Mouse (Mus musculus) right cerebral cortex, postnatal 36 days (tissue): Measurements from ENCODE around the gene Igfbp3.
"Not testable (repeated sequence)": the region's sequence is repeated elsewhere in the genome, so short reads cannot be mapped to it uniquely, and the experiment has no call there.

Experiments used
- DNase-seq, 2 experiments: peaks; one replicate each; pipeline ENCODE4 v3.0.0; 2022; ENCODE audit warnings: low spot score in 2 of 2, mixed read lengths in 1 of 2

The Igfbp3 gene

DNA sequence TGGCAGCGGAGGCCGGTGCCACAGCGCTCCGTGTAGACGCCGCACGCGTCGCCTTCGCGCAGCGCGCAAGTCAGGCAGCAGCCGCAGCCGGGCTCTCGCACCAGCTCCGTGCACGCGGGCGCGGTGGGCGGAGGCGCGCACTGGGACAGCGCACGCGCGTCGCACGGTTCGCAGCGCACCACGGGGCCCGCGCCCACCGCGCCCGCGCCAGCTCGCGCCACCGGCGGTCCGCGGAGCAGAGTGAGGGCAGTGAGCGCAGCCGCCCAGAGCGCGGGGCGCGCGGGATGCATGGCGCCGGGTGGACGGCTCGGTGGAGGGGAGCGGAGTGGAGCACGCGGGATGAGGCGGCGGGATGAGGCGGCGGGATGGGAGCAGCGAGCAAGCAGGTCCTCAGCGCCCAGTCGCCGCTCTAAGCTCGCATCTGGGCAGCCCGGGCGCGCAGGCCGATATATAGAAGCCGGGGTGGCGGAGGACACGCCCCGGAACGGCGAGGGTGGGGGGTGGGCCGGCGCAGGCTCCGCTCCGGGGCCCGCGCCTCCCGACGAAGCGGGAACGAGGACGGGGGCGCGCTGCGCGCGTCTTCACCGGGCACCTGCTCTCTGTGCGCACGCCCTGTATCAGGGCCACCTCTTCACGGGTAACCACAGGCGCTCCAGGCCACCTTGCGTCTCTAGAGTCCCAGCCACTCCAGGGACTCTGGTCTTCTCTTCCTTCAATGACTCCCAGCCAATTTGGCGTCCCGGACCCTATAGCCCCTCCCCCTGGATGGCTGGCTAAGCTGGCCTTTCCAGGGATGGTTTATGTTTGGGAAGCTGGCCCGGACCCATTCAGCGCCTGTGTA, at the start of gene Igfbp3:
TSS of gene Igfbp3 (minus strand) at position 423 of the 841 bp plus-strand sequence.
- DNase-seq: peak; percentile 76 to 83

DNA sequence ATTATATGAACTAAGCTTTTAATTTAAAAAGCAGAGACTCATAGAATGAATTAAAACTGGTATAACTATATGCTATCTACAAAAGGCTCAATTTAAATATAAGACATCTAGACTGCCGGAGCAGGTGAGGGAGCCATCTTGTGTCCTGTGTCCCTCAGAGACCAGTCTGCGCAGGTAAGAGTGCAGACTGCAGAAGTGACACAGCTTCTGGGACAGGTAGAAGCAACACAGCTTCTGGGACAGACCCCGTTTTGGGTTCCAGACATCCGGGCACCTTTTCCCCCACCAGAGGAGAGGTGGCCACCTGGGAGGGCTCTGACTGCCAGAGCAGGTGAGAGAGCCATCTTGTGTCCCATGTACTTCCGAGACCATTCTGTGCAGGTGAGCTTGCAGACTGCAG, 37.1 kb upstream of the Igfbp3 start:
- no peak for DNase-seq

DNA sequence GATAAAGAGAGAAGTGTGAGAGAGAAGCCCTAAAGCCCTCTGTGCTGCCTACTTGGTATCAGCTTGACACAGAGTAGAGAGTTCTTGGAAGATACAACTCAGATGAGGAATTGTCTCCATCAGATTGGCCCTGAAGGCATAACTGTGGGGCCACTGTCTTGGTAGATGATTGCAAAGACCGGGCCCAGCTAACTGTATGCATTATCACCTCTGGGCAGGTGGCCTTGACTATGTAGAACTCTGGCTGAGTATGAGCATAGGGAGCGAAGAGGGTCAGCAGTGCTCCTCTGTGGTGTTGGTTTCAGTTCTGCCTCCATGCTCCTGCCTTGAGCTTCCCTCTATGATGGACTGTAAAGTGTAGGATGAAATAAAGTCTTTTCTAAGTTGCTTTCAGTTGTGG, 36.7 kb upstream of the Igfbp3 start:
- no peak for DNase-seq

DNA sequence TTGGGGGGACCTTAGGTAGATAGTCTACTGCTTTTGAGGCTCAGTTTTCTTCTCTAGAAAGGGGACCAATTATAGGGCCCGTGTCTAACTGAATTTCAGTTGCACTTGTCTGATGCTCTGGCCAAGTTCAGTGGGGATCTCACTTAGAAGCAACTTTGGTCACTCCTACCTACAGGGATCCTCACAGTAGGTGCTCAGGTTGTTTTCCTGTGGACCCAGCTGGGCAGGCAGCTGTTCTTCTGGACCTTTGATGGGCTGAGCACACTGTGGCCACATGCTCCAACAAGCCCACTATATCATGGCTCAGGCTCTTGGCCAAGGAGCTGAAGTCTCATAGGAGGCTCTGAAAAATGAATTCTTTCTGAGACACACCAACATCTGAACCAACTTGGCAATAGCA, 31.1 kb upstream of the Igfbp3 start:
- DNase-seq: no peak

DNA sequence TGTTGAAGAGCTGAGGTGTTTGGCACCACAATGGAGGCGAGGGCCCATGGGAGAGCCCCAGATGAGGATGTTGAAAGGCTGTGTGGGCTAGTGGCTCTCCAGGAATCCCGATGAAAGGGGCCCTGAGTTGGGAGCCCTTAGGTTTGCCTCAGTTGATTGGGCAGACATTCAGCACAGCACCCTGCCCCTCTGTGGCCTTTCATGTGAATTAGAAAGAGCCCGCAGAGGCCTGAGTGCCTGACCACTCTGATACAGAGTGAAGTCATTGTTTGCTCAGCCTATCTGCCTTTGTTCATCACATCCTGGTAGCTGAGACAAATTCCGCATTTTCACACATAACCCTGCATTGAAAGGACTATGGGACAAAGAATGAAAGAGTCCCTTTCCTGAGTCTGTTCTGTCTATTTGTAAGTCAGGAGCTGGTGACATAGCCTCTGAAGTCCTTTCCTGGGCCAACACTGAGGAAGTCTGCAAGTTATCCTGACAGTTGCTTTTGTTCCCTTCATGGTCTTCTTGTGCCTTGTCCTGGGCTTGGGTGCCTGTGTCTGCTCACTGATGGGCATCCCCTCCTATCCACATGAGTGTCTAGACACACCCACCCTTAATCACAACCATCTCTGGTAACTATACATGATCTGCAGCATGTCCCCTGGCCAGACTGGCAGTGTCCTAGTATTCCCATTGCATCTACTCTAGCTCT, 25.5 kb upstream of the Igfbp3 start:
- DNase-seq: no peak

DNA sequence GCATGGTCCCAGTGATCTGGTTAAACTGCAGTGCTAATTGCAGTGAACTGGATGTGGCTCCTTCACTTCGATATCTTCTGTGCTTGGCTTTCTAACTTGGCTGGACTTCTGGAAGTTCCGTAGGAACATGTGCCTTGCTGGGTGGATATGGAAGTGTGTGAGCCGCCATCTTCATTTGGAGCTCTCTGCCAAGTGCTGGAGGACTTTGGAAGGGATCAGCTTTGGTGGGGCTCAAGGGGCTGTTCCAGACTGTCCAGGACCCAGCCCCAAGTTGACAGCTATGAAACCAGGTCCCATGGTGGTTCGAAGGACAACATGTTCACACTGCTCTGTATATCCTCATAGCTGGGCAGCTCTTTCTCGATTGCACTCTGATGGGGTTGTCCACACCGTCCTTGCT, 24.8 kb upstream of the Igfbp3 start:
- no peak for DNase-seq

DNA sequence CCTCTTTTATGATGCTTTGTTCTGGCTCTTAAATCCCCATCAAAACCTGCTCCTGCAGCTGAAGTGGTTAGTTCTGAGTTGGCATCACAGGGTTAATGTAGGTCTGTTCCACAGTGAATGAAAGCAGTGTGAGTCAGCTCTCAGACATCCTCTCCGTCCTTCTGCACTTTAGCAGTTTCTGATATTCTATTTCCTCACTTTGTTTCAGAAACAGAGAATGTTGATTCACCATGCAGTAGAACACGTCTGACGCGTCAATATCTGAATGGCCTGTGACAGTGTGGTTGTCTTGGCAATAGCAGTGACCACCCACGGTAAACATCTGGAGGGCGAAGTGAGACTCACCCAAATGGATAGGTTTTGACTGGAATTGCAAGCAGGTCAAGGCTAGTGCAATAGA, 24.0 kb upstream of the Igfbp3 start:
- no peak for DNase-seq

DNA sequence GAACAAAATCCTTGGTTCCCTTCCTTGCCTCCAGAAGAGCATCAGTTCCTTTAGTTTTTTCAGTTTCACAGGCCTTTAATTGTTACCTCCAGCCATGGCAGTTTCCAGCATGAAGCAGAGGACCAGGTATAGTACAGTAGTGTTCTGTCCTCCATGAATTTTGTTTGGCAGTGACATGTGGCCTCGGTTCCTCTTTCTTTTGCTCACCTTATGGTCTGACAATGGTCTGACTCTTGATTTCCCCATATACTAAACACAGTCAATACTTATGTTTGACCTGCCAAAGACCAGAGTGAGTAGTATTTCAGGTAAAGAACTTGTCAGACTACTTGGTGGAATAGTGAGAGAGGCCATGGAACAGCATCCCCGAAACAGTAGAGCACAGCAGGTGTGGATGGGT, 23.0 kb upstream of the Igfbp3 start:
- DNase-seq: no peak

DNA sequence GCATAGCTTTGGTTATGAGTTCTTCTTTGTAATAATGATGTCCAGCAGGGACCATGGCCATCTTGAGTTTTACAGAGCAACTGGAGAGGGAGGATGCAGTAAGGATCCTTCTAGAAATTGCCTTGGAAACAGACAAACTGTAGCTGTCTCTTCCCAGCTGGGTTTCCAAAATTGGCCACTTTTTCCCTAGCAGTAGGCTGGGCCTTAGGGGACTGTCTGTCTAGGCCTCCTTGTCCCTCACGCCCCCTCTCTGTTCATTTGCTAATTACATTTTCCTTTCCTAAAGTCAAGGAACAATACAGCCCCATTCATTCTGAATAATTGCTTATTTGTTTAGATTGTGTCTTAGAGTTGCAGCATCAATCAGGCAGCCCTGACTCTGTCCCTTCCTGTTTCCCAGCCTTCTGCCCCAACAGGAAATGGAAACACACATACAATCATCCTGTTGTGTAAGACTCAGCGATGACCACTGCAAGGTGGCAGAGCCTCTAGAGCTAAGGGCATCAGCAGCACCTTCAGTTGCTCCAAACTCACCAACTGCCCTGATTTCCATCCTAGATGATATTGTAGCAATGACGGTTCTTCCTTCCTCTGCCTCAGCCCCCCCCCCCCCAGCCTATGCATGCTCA, 21.4 kb upstream of the Igfbp3 start:
- DNase-seq: no peak

DNA sequence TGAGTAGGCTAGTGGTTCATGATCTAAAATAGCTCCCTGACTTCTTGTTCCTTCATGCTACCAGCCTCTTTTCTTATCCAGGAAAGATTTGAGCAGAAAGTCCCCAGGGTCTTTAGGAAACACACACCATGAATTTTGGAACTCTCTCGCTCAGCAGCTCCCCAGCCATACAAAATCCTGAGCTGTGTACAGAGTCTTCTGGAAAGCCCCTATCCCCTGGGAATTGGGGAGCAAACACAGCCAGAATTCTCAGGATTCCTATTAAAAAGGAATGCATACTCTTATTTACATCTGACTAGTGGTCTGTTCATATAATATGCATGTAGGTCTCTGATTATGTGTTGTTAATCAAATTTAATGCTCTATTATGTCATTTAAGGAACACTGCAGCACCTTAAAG, 20.7 kb upstream of the Igfbp3 start:
- no peak for DNase-seq

DNA sequence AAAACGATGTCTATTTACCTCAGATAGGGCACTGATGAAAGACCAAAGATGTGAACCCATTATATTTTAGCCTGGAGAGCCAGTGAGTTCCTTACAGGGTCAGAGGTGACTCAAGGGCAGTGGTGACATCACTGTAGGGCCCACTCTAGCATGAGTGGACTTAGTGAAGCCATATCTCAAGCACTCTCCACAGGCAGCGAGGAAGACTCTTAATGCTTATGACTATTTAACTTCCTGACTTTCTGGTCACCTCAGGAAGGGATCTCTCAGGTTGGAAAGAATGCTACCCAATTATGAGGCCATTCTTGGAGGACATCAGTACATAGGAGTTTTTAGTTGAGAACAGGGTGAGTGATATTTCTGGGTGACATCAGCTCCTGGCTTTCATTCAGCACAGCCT, 19.6 kb upstream of the Igfbp3 start:
- DNase-seq: no peak

DNA sequence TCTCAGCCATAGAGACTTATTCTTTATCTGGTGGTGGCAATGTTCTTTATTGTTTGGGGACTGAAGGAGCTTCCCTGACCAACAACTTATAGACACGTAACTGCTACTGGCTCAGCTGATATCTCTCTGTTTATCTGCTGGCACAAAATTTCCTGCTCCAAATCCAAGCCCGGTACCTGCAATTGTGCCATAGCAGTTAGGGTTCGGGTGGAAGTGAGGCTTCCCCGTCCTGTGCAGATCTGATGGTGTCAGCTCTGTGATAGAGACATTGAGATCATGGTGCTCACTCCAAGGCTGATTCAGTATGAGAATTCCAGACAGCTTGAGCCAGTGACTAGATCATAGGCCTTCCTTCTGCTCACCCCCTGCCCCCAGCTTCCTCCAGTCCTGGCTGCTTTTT, 18.2 kb upstream of the Igfbp3 start:
- DNase-seq: no peak

DNA sequence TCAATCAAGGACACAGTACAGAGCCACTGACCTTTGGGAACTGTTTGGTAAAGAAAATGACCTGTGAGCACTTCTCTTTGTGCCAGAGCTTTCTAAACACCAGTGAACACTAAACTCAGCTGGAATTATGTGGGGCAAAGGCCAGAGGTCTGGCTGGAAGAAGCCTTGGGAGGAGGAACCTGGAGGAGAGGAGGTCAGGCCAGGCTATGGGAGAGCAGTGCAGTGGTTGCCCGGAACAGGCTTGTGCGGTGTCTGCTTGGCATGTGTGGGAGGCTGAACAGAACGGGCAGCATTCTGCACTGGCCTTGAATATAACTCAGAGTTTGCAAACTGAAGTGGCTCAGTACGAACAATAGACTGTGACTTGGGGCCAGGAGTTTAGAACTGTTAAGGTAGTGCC, 16.3 kb upstream of the Igfbp3 start:
- DNase-seq: no peak

DNA sequence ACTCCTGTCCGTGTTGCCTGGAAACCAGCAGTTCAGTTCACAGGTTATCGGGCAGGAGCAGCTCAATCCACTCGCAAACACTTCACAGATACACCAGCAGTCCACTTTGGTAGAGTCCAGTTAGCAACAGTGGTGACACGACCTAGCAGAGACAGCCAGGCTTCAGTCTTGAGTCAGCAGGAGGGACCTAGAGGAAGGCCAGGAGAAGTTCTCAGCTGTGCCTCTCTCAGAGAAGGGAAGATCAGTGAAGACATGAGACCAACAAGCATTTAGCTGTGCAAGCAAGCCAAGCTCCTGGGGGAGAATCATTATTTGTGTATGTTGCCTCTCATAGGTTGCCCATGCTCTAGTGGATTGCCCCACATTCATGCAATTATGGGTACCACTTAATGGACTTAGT, 14.4 kb upstream of the Igfbp3 start:
- DNase-seq: no peak

DNA sequence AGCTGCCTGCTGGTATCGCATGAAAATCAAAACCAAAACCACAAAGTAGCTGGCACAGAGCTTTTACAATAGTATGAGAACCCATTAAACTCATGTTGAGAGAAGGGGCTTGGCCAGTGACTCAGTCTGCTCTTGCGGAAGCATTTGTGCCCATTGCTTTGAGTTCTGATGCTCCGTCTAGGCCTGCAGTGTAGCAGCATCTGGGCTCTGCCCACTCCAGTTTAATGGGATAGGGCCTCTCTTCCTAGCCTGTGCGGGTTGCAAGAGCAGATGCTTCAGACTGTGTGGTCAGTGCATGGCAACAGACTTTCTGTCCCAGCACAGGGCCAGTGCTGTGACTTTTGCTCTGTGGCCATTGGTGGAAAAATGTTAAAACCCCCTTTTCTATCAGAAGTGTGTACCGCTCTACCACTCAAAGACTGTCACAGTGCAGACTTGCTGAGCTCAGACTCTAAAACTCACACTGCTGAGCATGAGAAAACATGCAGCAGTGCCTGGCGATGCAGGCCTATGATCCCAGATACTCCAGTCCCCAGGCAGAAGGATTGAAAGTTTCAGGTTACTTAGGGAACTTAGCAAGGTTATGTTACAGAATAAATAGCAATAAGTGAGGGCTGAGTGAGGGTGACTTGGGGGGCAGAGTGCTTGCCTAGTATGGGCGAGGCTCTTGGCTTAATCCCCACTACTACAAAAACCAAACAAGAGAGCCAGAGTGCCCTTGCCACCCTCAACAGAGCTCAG, 13.3 kb upstream of the Igfbp3 start:
- DNase-seq: no peak

DNA sequence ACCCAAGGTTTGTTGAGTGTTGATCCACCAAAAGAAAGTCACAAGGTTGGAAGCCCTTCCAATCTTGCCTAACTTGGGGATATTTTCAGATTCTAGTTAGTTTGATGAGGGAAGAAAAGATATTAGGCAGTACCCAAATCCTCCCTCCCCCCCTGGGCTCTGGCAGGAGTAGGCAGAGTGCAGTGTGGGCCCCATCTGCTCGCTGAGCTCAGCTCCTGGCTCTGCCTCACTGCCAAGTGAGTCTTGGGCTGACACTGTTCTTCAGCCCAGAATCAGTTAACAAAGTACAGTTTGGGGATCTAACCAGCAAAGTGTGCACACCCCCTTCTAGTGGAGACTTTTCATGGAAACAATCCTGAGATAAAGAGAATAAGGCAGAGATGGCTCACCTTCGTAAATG, 12.5 kb upstream of the Igfbp3 start:
- DNase-seq: peak in 1 of 2 experiments; percentile 27

DNA sequence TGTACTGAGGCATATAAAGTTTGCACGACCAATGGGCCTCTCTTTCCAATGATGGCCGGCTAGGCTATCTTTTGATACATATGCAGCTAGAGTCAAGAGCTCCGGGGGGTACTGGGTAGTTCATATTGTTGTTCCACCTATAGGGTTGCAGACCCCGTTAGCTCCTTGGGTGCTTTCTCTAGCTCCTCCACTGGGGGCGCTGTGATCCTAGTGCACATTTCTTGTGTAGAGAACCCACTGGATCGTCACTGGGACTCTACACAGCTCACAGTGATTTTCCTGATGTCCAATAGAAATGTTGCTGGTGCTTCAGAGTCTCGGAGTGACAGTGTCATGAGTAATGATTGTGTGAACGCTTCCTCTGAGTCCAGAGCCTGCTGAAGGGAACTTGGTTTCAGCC, 8.1 kb upstream of the Igfbp3 start:
- not testable (repeated sequence) for DNase-seq

DNA sequence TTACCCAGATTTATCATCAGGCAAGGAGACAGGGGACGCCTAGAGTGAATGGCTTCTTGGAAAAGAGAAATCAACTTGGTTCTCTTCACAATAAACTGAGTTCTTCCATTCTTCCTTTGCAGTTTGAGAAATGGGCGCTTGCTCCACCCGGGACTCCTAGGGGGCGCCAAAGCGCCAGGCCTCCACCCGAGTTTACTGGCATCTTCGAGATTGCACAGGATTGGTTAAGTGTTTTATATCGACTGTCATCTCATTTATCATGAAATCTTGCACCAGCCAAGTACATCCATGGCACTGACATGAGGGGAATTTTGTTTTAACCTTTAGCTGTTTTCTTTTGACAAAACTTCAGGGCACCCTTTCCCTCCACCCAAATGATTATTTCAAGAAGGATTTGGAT, 2.0 kb upstream of the Igfbp3 start:
- peak in 1 of 2 experiments; percentile 60 for DNase-seq

DNA sequence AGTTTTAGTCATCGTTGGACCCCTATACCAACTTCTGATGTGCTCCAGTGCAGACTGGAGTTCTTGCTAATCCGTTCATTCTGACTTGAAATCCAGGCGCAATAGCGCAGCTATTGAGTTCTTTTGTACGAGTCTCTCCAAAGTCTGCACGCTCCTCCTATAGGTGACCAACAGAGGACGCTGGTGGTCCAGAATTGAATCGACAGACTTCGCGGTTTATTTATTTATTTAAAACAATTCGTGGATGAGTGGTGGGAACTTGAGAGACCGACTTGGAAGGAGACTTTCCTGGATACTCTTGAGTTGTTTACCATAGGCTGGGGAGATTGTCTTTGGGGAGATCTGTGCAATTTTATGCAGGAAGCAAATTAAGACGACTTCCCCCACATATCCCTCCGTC, 1.0 kb upstream of the Igfbp3 start:
- DNase-seq: peak in 1 of 2 experiments; percentile 60

DNA sequence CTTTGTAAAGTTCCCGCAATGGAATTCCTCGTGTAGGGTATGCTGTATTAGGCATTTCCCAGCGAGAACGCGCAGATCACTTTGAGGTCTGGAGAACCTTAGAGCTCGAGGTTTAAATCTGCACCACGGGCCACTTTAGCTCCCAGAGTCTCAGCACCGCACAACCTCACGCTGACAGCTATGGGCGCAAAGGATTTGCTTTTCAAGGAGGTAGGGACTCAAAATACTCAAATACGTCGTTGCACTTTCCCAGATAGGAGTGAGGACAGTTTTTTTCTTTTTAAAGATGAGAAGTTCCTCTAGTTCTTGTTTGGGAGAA, 578 bp upstream of the Igfbp3 start:
- DNase-seq: no peak

DNA sequence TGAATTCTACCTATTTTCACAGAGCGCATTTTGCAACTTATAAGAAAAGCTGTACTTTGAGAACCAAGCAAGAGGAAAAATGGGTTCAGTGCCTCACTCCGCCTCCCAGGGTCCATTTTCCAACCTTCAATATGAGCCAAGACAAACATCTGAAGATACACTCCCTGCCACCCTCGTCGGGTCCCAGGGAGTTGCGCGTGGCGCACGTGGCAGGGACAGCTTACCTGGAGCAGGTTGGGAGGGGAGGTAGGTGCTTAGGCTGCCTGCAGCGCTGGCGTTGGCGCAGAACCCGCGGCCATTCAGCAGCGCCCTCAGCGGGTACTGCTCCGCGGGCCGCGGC, 592 bp downstream of the Igfbp3 start:
- DNase-seq: no peak

DNA sequence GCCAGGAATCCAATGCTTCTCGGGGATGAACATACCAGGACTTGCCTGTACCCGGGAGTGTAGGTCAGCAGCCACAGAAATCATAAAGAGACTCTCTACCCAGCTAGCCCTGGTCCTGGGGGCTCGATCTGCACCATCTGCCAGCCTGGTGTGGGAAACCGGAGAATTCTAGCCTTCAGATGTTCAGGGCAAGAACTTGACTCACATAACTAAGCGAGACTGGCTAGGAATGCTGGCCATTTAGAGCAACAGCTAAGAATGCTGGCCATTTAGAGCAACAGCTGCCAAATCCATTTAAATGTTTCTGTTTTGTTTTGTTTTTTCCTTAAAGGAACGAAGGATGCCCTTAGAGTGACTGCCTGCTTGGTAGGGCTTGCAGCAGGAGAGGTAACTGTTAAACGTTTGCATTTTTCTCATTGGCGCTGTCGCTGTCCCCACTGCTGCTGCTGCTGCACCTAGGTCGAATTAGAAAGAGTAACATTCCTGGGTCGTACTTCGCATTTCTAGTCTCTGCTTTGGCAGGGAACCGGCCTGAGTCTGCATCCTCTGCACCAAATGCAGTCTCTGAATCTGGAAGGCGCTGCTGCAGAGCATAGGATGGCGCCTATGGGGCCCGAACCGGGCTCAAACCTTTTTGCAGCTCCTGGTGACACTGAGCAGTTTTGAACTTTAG, 1.5 kb downstream of the Igfbp3 start:
- no peak for DNase-seq
